Mouse (Mus musculus): ENCODE results near the gene Becn1.

The Becn1 gene

GRCm38 (mm10) chr11:101269577-101270116 lies 32.4 kb downstream of the Becn1 start:
- DNase-seq (ENCODE audit: low read depth, low spot score), result no peak

- no peak for DNase-seq (ENCODE audit: low read depth, low spot score)
Measured at GRCm38 (mm10) chr11:101265906-101266305, 36.2 kb downstream of the Becn1 start.

- DNase-seq (ENCODE audit: low read depth, low spot score), result no peak
Measured at GRCm38 (mm10) chr11:101264954-101265471, 37.1 kb downstream of the Becn1 start.

GRCm38 (mm10) chr11:101263989-101264280 lies 38.2 kb downstream of the Becn1 start:
- no peak for DNase-seq (ENCODE audit: low read depth, low spot score)

- DNase-seq (ENCODE audit: low read depth, low spot score), result no peak
Measured at GRCm38 (mm10) chr11:101263138-101263988, 38.7 kb downstream of the Becn1 start.

- DNase-seq (ENCODE audit: low read depth, low spot score), result peak; percentile 17
Measured at GRCm38 (mm10) chr11:101262272-101262967, 39.7 kb downstream of the Becn1 start.

- no peak for DNase-seq (ENCODE audit: low read depth, low spot score)
Measured at GRCm38 (mm10) chr11:101260826-101261380, 41.2 kb downstream of the Becn1 start.

- peak; percentile 53 for DNase-seq (ENCODE audit: low read depth, low spot score)
Measured at GRCm38 (mm10) chr11:101259948-101260825, 41.9 kb downstream of the Becn1 start, which contains the start of gene Wnk4. Wnk4 (plus strand) TSS chr11:101260567.

GRCm38 (mm10) chr11:101259261-101259712 lies 42.8 kb downstream of the Becn1 start:
- DNase-seq (ENCODE audit: low read depth, low spot score), result no peak

- no peak for DNase-seq (ENCODE audit: low read depth, low spot score)
Measured at GRCm38 (mm10) chr11:101255826-101256775, 46.0 kb downstream of the Becn1 start.

- DNase-seq (ENCODE audit: low read depth, low spot score), result peak; percentile 89
Measured at GRCm38 (mm10) chr11:101253613-101254389, 48.3 kb downstream of the Becn1 start, which contains the start of gene Vps25. Vps25 (plus strand) TSS chr11:101253707.

- peak; percentile 20 for DNase-seq (ENCODE audit: low read depth, low spot score)
Measured at GRCm38 (mm10) chr11:101252941-101253340, 49.1 kb downstream of the Becn1 start.

- DNase-seq (ENCODE audit: low read depth, low spot score), result no peak
Measured at GRCm38 (mm10) chr11:101251031-101251430, 51.1 kb downstream of the Becn1 start.

GRCm38 (mm10) chr11:101248258-101248994 lies 53.7 kb downstream of the Becn1 start:
- DNase-seq (ENCODE audit: low read depth, low spot score), result peak; percentile 87

GRCm38 (mm10) chr11:101247521-101248030 lies 54.5 kb downstream of the Becn1 start:
- DNase-seq (ENCODE audit: low read depth, low spot score), result no peak

- DNase-seq (ENCODE audit: low read depth, low spot score), result no peak
Measured at GRCm38 (mm10) chr11:101246702-101247012, 55.4 kb downstream of the Becn1 start.

- DNase-seq (ENCODE audit: low read depth, low spot score), result peak; percentile 32
Measured at GRCm38 (mm10) chr11:101245855-101246701, 56.0 kb downstream of the Becn1 start, which contains the start of gene Ramp2. Ramp2 (plus strand) TSS chr11:101246028.

Data from CD4-positive, CD25-positive, alpha-beta regulatory T cell, adult 2 months (primary cell).